Mouse (Mus musculus) olfactory bulb, adult 2 months (tissue): Measurements from ENCODE around the gene Taf3.

Source experiments
- CTCF ChIP-seq: fragments of 200-500 bp; IDR thresholded peaks from 2 replicates; pipeline ENCODE4 v1.5.1; 2012; ENCODE audit warnings: low read depth, mild to moderate bottlenecking, low read length, moderate library complexity; ENCODE audit not compliant: insufficient read depth
- POLR2A ChIP-seq: fragments of 200-500 bp; IDR thresholded peaks from 2 replicates; pipeline ENCODE4 v1.6.1; 2012; ENCODE audit warnings: mild to moderate bottlenecking, low read depth, low read length, moderate library complexity; ENCODE audit not compliant: insufficient read depth

GRCm38 (mm10) chr2:9988290-9988689 is 60.1 kb downstream of the Taf3 start:
- TF ChIP-seq CTCF = no peak
- no peak for TF ChIP-seq POLR2A
